Mouse (Mus musculus): ENCODE results near the gene Trpm1.

- no peak for TF ChIP-seq TAL1 (IDR thresholded peaks at IDR 0.05; ENCODE audit: low read length)
- no peak for TF ChIP-seq GATA1 (IDR thresholded peaks at IDR 0.05; ENCODE audit: low read length)
Measured at GRCm38 (mm10) chr7:64238410-64239086, 84.9 kb downstream of the Trpm1 start.
